Comparison of ENCODE assay signal across 10 mouse cellular contexts in the genomic region with DNA sequence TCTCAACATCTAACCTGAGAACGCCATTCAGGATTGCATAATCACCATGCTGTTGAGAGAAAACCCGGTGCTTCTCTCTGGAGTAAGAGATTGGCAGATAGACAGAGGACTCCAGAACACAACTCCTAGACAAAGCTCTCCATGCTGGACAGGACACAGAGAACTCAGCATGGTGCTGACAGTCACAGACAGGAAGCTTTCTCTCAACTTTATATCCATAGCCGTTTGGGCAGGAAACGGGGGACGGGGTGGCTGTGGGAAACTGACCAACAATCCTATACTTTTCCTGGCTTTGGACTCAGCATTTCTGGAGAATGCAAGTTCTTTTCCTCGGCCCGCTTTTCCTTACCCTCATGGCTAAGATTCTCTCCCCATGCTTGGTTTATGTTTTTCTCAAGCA. TPM values are rescaled to one million over a fixed set of nuclear protein-coding genes. Genes with fewer than 3 reads are reported as not detected.
DNase-seq lines count a peak whose midpoint lies in the region; ATAC-seq and TF ChIP-seq lines count a peak whose summit lies in the region.
"Had no signal": no experiment of that assay in that cellular context is flagged by ENCODE, and none has a peak within 500 bp of the region (broad histone marks: within the 10 kb centered on the region; RNA-seq: fewer than 3 reads in every experiment).

No protein-coding gene starts in this region.

- H3K36me3 ChIP-seq in heart, embryonic 15.5 days, result no peaks in the 10 kb centered on the region
- H3K36me3 ChIP-seq in liver, adult 2 months (ENCODE audit: control insufficient read depth, insufficient read depth, low read length), result no peaks in the 10 kb centered on the region
- peaks cover 19% of the 10 kb centered on the region; the same call in 1 of the 2 replicates for H3K36me3 ChIP-seq in embryonic facial prominence, embryonic 14.5 days (ENCODE audit: control insufficient read depth, insufficient read depth, low read length)
- no peaks in the 10 kb centered on the region; the same call in 1 of the 2 replicates for H3K36me3 ChIP-seq in liver, embryonic 15.5 days (replicated peaks)

- no peak for TF ChIP-seq POLR2A in liver, adult 2 months (IDR thresholded peaks at IDR 0.05; ENCODE audit: extremely low read depth, insufficient read depth, low read length)

- H3K4me1 ChIP-seq in heart, embryonic 15.5 days (replicated peaks), result peaks cover 23% of the 10 kb centered on the region
- H3K4me1 ChIP-seq in liver, adult 2 months (ENCODE audit: control insufficient read depth, insufficient read depth, low read length), result peaks cover 16% of the 10 kb centered on the region
- H3K4me1 ChIP-seq in embryonic facial prominence, embryonic 14.5 days (ENCODE audit: control insufficient read depth, insufficient read depth, low read length), result no peaks in the 10 kb centered on the region
- H3K4me1 ChIP-seq in liver, embryonic 15.5 days (replicated peaks), result no peaks in the 10 kb centered on the region

- H3K79me2 ChIP-seq in liver, adult 2 months (ENCODE audit: control insufficient read depth, insufficient read depth, low read length), result peaks cover 4% of the 10 kb centered on the region; the same call in 1 of the 2 replicates

- no peaks in the 10 kb centered on the region for H3K27me3 ChIP-seq in heart, embryonic 15.5 days
- H3K27me3 ChIP-seq in liver, adult 2 months (ENCODE audit: control insufficient read depth, insufficient read depth, low read length), result no peaks in the 10 kb centered on the region
- no peaks in the 10 kb centered on the region for H3K27me3 ChIP-seq in embryonic facial prominence, embryonic 14.5 days (replicated peaks; ENCODE audit: control insufficient read depth, insufficient read depth, low read length)
- no peaks in the 10 kb centered on the region for H3K27me3 ChIP-seq in liver, embryonic 15.5 days
- H3K27me3 ChIP-seq: limb, embryonic 12.5 days had no signal

- no peak for DNase-seq in heart, adult 18-20 months
- DNase-seq in liver, adult 2 months (ENCODE audit: extremely low read depth, low read depth, low spot score), result peak; percentile 63
- DNase-seq in liver, result no peak
- DNase-seq in embryonic facial prominence, embryonic 14.5 days (ENCODE audit: low spot score), result no peak
- no peak for DNase-seq in adrenal gland, postnatal 36 days
- DNase-seq in adrenal gland, postnatal 25 days, result no peak

- no peak overlapping the region for H3K4me3 ChIP-seq in heart, embryonic 15.5 days
- H3K4me3 ChIP-seq in liver, adult 2 months (ENCODE audit: insufficient read depth, low read depth, low read length), result no peak overlapping the region
- H3K4me3 ChIP-seq in embryonic facial prominence, embryonic 14.5 days (ENCODE audit: low read depth, low read length), result no peak overlapping the region
- no peak overlapping the region for H3K4me3 ChIP-seq in liver, embryonic 15.5 days (replicated peaks)
- H3K4me3 ChIP-seq: limb, embryonic 12.5 days had no signal

- WGBS in heart, embryonic 15.5 days, result 60% methylated on average over 7 of the region's 7 CpGs
- WGBS in liver, adult 2 months, result 62% methylated on average over 7 of the region's 7 CpGs
- 75% methylated on average over 7 of the region's 7 CpGs for WGBS in embryonic facial prominence, embryonic 14.5 days
- WGBS in liver, embryonic 15.5 days (ENCODE audit: insufficient replicate concordance), result 63% methylated on average over 7 of the region's 7 CpGs

- no peak overlapping the region for H3K9ac ChIP-seq in heart, embryonic 15.5 days
- no peak overlapping the region for H3K9ac ChIP-seq in liver, adult 2 months (ENCODE audit: low read depth, low read length)
- H3K9ac ChIP-seq in embryonic facial prominence, embryonic 14.5 days (ENCODE audit: low read depth, low read length), result no peak overlapping the region
- no peak overlapping the region for H3K9ac ChIP-seq in liver, embryonic 15.5 days
- H3K9ac ChIP-seq: limb, embryonic 12.5 days had no signal

- H3K4me2 ChIP-seq in heart, embryonic 15.5 days, result no peak overlapping the region
- H3K4me2 ChIP-seq in embryonic facial prominence, embryonic 14.5 days (ENCODE audit: low read depth, low read length), result no peak overlapping the region
- H3K4me2 ChIP-seq in liver, embryonic 15.5 days, result no peak overlapping the region
- H3K4me2 ChIP-seq: limb, embryonic 12.5 days had no signal

- TF ChIP-seq CTCF in liver, adult 2 months (IDR thresholded peaks at IDR 0.05; ENCODE audit: low read depth, low read length), result no peak

- ATAC-seq in heart, embryonic 15.5 days (replicated peaks; ENCODE audit: insufficient number of reproducible peaks, insufficient read depth, low FRiP score, low read depth), result no peak
- ATAC-seq in embryonic facial prominence, embryonic 14.5 days (ENCODE audit: low read depth), result no peak
- no peak for ATAC-seq in liver, embryonic 15.5 days (ENCODE audit: insufficient read depth)
- ATAC-seq: activated CD4-positive, CD25-positive, alpha-beta regulatory T cell, adult 4 months had no signal

- peak overlapping the region; percentile 72 for H3K27ac ChIP-seq in heart, embryonic 15.5 days
- peak overlapping the region; percentile 64 for H3K27ac ChIP-seq in liver, adult 2 months (replicated peaks; ENCODE audit: insufficient read depth, low read depth, low read length)
- H3K27ac ChIP-seq in embryonic facial prominence, embryonic 14.5 days (replicated peaks; ENCODE audit: low read depth, low read length), result peak overlapping the region; percentile 52
- H3K27ac ChIP-seq in liver, embryonic 15.5 days (replicated peaks), result 0 out of 2 replicates have a peak overlapping the region, but pooled peaks have one; percentile 15

- no peaks in the 10 kb centered on the region for H3K9me3 ChIP-seq in heart, embryonic 15.5 days (replicated peaks)
- H3K9me3 ChIP-seq in embryonic facial prominence, embryonic 14.5 days (ENCODE audit: control insufficient read depth, low read length), result no peaks in the 10 kb centered on the region
- no peaks in the 10 kb centered on the region for H3K9me3 ChIP-seq in liver, embryonic 15.5 days (replicated peaks)
- H3K9me3 ChIP-seq: limb, embryonic 12.5 days had no signal

RNA-seq across cellular contexts. Expression of gene Cfdp1, which starts 51.8 kb away (rescaled TPM):
- 117 and 122 TPM in 2 replicates for polyA plus RNA-seq in heart, embryonic 15.5 days (2015; fragmentation: Nextera tagmentation; extraction: Ambion mirVana)
- 10 to 100 TPM; 35.2 to 36.1 TPM for total RNA-seq in heart, adult 18-20 months (2021)
- 27.6 and 40.7 TPM in 2 replicates for total RNA-seq in liver, adult 2 months (2014; rRNA removed)
- 3.8 and 4.6 TPM in 2 replicates for polyA plus RNA-seq in liver, adult 2 months (2012; rRNA removed)
- polyA plus RNA-seq in embryonic facial prominence, embryonic 14.5 days (2014; fragmentation: Nextera tagmentation; extraction: Ambion mirVana), result 202 and 203 TPM in 2 replicates
- polyA plus RNA-seq in liver, embryonic 15.5 days (2015; fragmentation: Nextera tagmentation; extraction: Ambion mirVana), result 64.2 and 72.5 TPM in 2 replicates
- 10 to 100 TPM; 69.5 to 76.7 TPM for total RNA-seq in adrenal gland, postnatal 36 days (2021)
- 80.4 and 85.9 TPM in 2 replicates for total RNA-seq in adrenal gland, postnatal 25 days (2021)

RNA-seq across cellular contexts. Expression of gene Bcar1, which starts 58.6 kb away (rescaled TPM):
- polyA plus RNA-seq in heart, embryonic 15.5 days (2015; fragmentation: Nextera tagmentation; extraction: Ambion mirVana), result 40.1 and 45.3 TPM in 2 replicates
- 10 to 100 TPM; 18.9 to 19.1 TPM for total RNA-seq in heart, adult 18-20 months (2021)
- total RNA-seq in liver, adult 2 months (2014; rRNA removed), result 11.3 and 18.0 TPM in 2 replicates
- polyA plus RNA-seq in liver, adult 2 months (2012; rRNA removed), result 41.2 and 53.2 TPM in 2 replicates
- polyA plus RNA-seq in embryonic facial prominence, embryonic 14.5 days (2014; fragmentation: Nextera tagmentation; extraction: Ambion mirVana), result 34.9 and 35.3 TPM in 2 replicates
- polyA plus RNA-seq in liver, embryonic 15.5 days (2015; fragmentation: Nextera tagmentation; extraction: Ambion mirVana), result 7.8 and 10.2 TPM in 2 replicates
- 10 to 100 TPM; 68.5 to 75.7 TPM for total RNA-seq in adrenal gland, postnatal 36 days (2021)
- 64.5 and 70.0 TPM in 2 replicates for total RNA-seq in adrenal gland, postnatal 25 days (2021)

Comparison
In these comparisons a context has a peak if more than half of its experiments do, and no peak if none do; other contexts are left out.
1. H3K27ac ChIP-seq: peak in every context shown above with its lines; median percentile 72 in heart, embryonic 15.5 days; 64 in liver, adult 2 months; 52 in embryonic facial prominence, embryonic 14.5 days; 15 in liver, embryonic 15.5 days.